Mouse (Mus musculus) adrenal gland, postnatal 10 days (tissue): ENCODE measurements at regions not wholly inside any gene's neighbourhood (a gene's known extent, or its start where the extent isn't known, plus 50 kb on each side); places are given as distances from the start of the nearest gene placed in this dataset.

Experiments
- DNase-seq: peaks from one replicate; pipeline ENCODE4 v3.0.0; 2021; ENCODE audit warnings: mixed read lengths

DNA sequence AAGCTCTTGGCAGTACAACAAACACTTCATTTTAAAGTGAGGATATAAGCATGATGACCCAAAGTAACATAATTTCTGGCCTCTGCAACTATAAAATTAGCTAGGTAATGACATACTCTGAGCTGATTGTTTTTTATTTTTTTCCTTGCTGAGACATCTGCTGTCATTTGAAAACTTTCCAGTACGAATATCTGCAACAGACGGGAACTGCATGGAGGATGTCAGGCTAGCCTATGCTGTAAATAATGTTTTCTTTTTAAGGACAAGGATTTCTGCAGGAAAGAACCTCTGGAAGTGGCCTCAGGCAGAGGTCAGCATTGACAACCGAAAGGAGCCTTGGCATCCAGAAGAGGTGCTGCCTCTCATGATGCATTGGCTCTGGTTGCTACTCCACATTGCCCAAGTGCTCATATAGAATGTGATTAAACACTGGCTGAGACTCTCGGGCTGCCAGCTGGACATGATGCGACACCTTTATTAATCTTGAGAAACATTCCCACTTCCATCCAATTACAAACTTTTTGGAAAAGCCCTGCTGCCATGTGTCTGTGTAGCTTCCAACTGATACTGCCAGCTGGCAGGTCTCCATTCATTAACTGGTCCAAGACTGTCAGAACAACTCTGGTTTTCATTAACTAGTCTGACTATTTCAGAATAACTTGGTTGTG is 837.9 kb downstream of the Ryr2 start:
- no peak for DNase-seq

DNA sequence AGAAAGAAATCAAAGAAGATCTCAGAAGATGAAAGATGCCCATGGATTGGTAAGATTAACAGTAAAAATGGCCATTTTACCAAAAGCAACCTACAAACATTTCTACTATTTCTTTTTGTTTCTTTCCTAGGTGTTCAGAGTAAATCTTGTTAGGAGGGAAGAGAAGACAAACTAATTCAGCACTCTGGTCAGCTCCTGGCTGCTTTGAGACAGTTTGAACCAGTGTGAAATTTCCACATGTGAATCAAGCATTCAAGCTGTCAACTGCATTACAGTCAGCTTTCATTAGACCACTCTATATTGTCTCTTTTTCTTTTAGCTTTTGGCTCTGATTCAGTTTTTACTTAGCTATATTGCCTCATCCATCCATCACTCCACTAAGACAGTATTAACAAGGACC is 859.2 kb downstream of the Ryr2 start:
- DNase-seq, result peak; percentile 22

DNA sequence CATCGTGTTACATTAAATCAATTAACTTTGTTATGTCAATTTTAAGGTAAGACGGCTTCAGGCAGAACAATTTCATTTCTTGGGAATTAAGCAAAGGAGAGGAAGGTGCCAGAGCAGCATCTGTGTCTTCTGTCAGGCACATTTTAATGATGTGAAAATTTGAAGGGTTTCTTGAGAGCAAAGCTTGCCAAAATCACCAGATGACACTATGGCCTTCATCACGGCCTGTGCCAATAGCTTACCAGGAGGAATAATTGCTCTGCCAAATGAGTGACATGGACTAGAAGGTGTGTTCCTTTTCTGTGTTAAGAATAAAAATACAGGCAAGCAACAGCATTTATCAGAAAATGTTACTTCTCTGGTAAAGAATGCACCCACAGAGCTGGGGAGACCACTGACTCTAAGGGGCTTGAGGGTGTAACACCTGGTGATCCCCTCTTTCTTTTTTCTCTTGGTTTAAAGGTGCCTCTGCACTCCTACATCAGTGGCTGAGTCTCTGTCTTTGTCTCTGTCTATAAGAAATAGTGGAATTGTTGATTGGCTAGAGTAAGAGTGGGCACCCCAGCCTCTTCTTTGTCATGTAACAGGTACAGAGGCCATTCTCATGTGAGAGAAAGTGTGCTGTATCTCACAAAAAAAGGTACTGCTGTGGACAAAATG is 856.2 kb upstream of the Chrm3 start:
- no peak for DNase-seq

DNA sequence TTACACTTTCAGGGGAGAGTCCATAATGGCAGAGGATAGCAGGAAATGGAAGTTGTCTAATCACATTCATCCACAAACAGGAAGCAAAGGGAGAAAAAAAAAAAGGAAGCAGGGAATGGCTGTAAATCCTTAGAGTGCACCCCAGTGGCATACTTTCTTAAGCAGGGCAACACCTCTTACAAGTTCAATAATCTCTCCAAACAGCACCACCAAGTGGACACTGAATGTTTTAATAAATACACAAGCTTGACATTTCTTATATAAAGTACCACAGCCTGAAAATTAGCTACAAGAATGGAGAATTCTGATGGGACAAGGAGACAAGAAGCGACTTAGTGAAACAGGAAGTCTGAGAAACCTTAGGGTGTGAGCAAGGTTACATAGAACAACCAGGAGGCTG is 849.5 kb upstream of the Chrm3 start:
- no peak for DNase-seq

DNA sequence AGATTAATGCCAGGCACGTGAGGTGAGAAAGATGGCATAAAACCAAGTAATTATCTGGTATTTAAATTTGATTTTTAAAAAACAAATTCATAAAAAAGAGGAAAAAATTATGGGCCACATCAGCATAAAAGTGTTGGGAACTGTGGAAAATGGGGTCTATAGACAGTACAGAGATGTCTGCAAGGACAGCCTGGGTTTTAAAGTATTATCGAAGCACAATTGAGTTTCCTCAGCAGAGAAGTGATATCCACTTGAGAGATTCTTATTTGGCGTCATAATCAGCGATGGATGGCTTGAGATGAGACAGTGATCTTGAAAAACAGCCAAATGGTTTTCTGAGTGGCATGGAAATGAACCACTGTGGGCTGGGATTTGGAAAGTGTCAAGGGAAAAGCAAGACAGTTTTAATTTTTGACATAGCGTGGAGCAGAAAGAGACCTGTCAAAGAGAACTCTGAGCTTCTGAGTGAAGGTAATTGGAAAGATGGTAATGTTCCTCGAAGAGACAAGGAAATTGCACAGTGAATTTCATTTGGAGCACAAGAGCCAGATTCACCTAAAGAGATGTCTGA is 844.7 kb upstream of the Chrm3 start:
- DNase-seq, result no peak

DNA sequence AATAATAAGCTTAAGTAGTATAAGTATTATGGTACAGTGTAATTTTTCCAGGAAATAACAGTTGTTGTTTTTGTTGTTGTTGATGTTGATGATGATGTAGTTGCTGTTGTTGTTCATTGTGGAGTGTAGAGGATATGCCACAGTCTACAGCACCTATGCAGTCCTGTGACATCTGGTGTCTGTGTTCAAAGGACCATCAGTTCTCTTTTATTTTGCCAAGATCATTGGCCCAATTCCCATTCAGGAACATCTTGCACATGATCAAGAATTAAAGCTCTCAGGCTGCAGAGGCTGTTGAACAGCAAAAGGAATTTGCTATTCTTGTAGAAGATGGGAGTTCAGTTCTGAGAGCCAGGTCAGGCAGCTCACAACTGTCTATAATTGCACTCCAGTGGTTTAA is 841.3 kb upstream of the Chrm3 start:
- DNase-seq, result no peak

DNA sequence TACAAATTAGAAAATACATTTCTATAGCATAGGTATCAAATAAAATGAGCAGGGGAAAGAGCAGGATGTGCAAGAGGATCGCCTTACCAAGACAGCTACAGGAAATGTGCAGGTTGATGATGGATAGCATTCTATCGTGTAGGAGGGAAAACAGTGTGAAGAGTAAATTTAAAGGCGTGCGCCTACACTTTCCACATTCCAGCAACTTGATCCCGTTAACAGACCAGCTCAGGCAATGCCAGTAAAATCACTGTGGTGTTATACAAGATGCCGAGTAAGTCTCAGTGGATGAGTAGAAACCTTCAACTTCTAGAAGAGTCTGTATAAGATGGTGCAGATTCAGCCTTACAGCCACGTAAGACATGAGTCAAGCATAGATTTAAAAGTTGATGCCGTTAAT is 831.8 kb upstream of the Chrm3 start:
- DNase-seq, result no peak

DNA sequence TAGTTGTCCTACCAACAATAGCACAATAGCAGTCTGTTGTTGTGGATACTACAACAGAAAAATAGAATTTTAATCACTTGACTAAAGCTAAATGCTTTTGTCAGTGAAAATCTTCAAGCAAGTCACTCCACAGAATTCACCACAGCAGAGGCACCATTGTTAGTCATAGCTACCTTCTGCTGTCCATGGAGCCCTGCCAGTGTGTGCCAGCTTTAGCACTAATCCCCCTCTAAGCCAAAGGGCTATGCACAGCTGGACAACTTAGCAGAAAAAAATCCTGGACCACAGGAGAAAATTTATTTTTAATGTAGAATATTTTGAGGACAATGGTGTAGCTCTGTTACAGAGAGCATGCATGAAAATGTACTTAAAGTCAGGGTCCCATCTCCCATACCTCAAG is 820.5 kb upstream of the Chrm3 start:
- no peak for DNase-seq

DNA sequence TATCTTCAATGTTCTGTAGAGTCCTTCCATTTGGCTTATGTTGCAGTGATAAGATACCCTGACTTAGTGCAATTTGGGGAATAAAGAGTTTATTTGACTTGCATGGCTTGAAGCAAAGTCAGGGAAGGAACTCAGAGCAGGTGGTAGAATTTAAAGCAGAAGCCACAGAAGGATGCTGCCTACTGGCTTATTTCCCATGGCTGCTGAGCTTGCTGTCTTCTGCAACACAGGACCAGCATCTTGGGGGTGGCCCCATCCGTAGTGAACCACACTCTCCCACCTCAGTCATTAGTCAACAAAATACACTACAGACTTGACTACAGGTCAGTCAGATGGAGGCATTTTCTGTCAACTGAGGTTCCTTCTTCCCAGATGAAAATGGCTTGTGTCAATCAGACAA is 819.7 kb upstream of the Chrm3 start:
- no peak for DNase-seq

DNA sequence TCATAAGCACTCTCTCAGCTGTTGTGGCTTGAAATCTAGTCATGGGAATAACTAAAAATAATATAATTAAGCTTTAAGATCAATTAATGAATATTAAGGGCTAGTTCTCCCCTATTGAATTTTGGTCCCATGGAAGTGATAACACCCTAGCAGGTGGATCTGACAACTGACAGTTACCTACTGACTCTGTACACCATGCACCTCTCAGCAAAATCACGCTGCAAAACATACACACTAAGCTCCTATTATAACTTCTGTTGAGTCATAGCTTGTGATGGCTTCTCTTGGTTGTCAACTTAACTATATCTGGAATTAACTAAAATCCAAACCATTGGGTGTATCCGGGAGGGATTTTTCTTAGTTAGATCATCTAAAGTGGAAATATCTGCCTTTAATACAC is 817.9 kb upstream of the Chrm3 start:
- DNase-seq, result no peak

DNA sequence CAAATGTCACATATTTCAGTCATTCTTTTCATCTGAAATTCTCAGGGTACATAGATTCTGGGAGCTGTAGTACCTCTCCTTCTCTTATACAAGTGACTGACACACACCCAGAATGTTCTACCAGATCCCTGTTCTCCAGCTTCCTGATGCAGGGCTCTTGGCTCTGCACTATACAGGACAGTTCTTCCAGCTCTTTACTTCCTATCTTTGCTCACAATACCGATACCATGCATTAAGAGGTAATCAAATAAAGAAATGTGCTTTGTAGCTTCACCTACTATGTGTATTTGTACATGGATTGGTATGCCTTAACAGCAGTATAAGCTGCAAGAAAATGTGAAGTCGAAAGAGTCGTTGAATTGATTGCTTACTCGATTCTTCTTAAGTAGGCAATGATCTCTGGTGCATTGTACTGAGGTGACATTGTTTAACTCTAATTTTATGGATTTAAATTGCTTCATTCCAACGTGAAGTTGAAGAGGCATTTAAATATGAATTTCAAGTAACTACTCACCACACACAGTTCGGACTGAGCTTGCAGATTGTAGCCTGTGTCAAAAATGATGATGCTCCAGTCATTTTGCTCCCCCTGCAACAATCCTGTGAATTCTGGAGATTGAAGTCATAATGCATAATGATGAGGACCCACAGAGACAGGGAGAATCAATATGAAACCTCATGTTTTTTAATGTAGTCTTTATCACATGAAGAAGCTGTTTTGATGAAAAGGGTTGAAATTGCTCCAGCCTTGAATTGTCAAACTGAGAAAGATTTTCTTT is 817.2 kb upstream of the Chrm3 start:
- no peak for DNase-seq

DNA sequence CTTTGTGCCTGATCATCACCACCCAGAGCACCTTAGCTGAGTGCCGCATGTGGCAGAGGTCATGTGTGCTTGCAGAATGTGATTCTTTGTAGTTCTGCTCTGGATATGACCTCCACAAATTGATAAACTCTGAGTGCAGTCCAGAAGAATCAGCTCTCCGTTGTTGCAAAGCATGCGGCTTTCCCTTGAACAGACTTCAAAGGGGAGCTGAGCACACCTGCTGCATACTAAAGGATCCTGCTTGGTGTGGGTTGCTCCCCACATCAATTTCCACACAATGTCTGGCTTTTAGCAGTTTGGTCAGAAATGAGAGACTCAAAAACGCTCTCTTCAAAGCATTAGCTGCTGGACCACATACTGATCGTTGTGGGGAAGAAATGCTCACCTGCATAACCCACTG is 806.5 kb upstream of the Chrm3 start:
- no peak for DNase-seq

DNA sequence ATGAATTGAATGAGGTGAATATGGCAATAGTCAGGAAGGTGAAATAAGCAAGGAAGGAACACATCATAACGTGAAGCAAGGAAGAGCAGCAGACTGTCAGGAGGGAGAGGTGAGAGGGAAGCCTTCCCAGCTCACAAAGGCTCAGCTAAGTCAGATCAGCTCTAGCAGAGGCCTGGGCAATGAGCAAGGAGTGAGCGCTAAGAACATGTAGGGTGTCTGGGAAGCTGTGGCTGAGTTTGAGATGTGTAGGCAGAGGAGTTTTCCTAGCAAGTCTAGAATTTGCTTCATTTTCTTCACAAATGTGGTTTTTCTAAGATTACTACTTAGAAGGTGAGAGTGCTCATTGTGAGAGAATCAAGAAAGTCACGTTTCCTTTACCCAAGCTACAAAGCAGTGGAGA is 803.5 kb upstream of the Chrm3 start:
- no peak for DNase-seq

DNA sequence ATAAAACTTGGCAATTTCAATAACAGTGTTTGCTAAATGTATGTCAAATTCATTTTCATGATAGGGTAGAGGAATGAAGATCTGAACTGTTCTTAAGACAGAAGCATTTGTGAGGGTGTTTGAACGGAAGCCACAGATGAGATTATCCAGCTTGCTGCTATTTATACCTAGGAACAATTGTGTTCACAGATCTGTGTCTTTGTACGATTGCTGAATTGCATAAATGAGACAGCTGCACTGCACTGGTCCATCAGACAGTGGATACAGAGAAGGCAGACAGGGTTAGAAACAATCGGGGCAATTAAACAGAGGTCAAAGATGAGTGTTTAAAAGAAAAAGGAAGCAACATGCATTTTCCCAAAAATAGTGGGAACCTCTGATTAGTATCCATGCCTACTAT is 786.6 kb upstream of the Chrm3 start:
- no peak for DNase-seq

DNA sequence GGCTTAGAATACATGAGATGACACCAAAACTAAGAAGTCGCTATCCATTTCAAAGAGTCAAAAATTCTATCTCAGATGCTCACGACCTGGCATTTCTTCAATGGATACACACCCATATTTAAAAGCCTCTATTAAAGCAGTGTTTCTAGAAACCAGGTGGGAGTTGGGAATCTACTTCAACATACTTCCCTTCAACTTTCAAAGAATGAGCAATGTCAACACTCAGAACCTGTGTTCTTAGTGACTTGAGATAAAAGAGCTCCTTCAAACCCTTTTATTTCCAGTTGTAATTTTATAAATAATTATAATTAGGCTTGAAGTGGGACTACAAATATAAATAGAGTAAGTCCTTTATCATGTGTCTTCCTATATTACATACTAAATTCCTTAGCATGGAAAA is 747.0 kb upstream of the Chrm3 start:
- no peak for DNase-seq

DNA sequence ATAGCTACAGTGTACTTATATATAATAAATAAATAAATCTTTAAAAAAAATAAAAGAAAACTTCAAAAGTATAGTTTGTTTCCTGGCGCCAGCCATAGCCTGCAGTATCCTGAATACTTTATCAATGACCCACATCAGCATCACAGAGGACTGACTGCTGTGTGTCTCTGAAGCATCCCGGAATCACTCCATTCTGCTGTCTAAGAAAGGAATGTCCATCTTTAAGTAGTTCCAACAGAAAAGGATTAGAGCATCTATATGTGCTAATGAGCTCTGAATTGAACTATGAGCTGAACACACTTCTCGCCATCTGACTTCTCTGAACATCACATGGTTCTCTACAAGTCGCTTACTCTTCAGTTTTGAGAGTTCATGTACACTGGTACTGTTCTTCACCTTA is 745.8 kb upstream of the Chrm3 start:
- no peak for DNase-seq

DNA sequence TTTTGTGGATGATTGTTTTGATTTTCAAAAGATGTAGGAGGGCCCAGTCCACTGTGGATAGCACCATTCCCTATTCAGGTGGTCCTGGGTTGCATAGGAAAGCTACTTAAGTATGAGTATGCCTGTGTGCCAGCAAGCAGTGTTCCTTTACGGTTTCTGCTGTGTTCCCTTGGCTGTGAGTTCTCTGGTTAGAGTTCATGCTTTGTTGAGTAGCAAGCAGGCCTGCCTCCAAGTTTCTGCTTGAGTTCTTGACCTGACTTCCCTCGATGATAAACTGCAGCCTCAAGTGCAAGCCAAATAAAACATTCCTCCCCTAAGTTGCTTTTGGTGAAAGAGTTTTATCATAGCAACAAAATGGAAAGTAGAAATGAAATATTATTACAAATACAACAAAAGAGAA is 744.9 kb upstream of the Chrm3 start:
- DNase-seq, result peak; percentile 30

DNA sequence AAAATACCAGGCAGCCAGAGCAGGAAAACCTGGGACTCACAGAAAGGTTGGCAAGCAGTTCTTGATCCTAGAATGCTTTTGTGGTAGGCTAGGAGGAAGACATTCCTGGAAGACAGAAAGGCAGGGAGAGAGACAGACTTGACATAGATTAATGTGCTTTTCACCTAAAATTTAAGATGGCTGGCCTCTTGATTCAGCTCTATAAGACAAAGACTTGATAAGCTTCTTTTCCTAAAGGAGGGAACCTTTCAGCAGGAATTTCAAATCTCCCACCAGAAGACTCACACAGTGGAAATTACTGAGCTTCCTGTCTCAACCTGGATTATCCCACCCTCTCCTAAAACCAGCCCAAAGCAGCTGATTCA is 738.9 kb upstream of the Chrm3 start:
- no peak for DNase-seq

DNA sequence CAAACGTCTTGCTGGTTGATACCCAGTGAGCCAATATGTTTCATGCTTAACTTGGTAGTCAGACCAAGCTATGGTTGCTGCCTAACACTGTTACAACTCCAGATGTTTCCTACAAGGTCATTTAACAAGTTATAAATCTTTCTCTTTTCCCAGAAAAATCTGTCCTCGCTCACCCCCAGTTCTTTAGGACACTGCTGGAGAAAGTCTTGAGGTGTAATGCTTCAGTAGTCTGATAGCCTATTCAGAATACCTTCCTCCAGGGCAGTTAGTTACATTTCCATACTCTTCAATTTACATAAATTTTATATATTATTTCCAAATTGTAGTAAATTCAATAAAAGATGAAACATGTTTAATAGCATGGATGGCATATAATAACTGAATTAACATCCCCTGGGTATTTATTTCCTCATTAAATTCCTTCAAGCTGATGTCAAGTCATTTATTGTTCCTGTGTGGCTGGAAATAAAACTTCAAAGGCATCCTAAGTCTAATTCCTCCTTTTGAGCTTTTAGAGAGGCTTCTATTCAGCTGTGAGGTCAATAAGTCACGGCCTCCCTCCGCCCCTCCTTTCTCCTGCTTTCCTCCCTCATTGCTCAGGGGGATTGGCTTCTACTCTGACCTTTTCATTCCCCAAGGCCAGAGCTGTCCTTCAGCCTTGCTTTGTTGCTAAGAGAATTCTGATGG is 738.4 kb upstream of the Chrm3 start:
- DNase-seq, result peak; percentile 63

DNA sequence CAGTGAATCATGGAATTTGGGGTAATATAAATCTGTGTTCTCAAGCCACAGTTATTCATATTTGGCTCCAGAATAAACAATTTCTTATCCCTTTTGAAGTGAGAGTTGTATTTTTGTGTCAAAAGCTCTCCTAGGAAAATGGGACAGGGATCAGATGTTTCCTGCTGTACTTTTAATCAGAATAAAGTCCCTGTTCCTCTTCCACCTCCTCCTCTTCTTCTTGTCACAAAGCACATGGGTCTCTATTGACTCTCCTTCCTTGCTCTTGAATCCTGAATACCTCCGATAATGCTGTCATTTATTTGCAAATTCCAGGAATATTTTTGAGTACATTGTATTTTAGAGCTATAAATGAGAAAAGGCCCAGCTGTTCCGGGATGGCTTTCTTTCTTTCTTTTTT is 732.3 kb upstream of the Chrm3 start:
- no peak for DNase-seq
